Mouse (Mus musculus): ENCODE measurements at regions not wholly inside any gene's neighbourhood (a gene's known extent, or its start where the extent isn't known, plus 50 kb on each side); places are given as distances from the start of the nearest gene placed in this dataset.

DNA sequence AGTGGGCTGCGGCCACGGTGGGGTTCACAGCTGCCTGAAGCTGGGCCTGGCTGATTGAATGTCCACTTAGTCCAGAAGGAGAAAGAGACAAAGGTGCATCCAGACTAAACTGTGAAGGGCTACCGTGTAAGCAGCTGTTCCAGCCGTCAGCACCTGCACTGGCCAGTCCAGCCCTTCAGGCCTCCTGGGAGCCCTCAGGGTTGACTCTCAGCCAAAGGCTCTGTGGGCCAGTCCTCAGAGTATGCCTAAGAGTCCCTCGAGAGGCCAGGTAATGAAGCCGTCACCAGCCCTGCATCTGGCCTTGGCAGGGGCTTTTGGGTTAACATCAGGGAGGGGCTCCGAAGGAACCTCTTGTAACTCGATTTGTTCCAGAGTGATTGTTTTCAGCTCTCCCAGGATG, 187.4 kb downstream of the Gpd2 start:
- intact Hi-C loops (cut with DNase I): no loop called here
- no peaks in the 10 kb centered on the region for H3K79me2 ChIP-seq (replicated peaks; ENCODE audit: control insufficient read depth, insufficient read depth, low read length)
- no peak for TF ChIP-seq CTCF (IDR thresholded peaks at IDR 0.05)
- no peak for TF ChIP-seq POLR2A (IDR thresholded peaks at IDR 0.05; ENCODE audit: insufficient read depth, low read depth, low read length)
- TF ChIP-seq EP300 (IDR thresholded peaks at IDR 0.05; ENCODE audit: insufficient read depth, low read depth, low read length): no peak
- no peaks in the 10 kb centered on the region for H3K36me3 ChIP-seq (ENCODE audit: control insufficient read depth, insufficient read depth, low read length)
- no peak overlapping the region for H3K9ac ChIP-seq (ENCODE audit: low read depth, low read length)
- no peaks in the 10 kb centered on the region for H3K4me1 ChIP-seq (ENCODE audit: control insufficient read depth, insufficient read depth, low read length)
- WGBS: 78% methylated on average over 8 of the region's 8 CpGs
- DNase-seq: no peak
- no peak overlapping the region for H3K4me3 ChIP-seq
- H3K27me3 ChIP-seq (ENCODE audit: control insufficient read depth, insufficient read depth, low read length): no peaks in the 10 kb centered on the region
- H3K27ac ChIP-seq: no peak overlapping the region

DNA sequence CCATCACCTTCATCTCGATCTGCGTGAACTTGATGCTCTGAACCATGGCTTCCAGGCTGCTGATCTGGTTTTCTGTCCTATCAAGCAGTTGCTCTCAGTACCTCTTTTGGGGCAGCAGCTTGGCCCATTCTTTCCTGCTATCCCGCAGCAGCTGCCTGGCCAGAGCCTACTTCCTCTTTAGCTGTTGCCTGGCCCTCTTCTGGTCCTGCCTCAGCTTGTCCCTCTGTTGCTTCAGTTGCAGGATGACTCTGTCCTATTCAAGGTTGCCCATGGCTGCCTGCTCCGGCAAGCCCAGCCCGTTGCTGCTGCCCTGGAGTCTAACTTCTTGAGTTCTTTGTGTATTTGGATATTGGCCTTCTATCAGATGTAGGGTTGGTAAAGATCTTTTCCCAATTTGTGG, 188.0 kb downstream of the Gpd2 start:
- no peak overlapping the region for H3K9ac ChIP-seq (ENCODE audit: low read depth, low read length)
- H3K79me2 ChIP-seq (replicated peaks; ENCODE audit: control insufficient read depth, insufficient read depth, low read length): no peaks in the 10 kb centered on the region
- no peak for DNase-seq
- no peaks in the 10 kb centered on the region for H3K36me3 ChIP-seq (ENCODE audit: control insufficient read depth, insufficient read depth, low read length)
- H3K4me1 ChIP-seq (ENCODE audit: control insufficient read depth, insufficient read depth, low read length): no peaks in the 10 kb centered on the region
- no peak overlapping the region for H3K27ac ChIP-seq
- H3K4me3 ChIP-seq: no peak overlapping the region
- TF ChIP-seq CTCF (IDR thresholded peaks at IDR 0.05) (no peak), EP300 (IDR thresholded peaks at IDR 0.05; ENCODE audit: insufficient read depth, low read depth, low read length) (no peak), POLR2A (IDR thresholded peaks at IDR 0.05; ENCODE audit: insufficient read depth, low read depth, low read length) (no peak)
- H3K27me3 ChIP-seq (ENCODE audit: control insufficient read depth, insufficient read depth, low read length): no peaks in the 10 kb centered on the region
- intact Hi-C loops (cut with DNase I): no loop called here
- WGBS: 86% methylated on average over 5 of the region's 5 CpGs

- H3K9ac ChIP-seq (ENCODE audit: low read depth, low read length): no peak overlapping the region
- WGBS: 90% methylated on average over 6 of the region's 6 CpGs
- H3K27me3 ChIP-seq (ENCODE audit: control insufficient read depth, insufficient read depth, low read length): no peaks in the 10 kb centered on the region
- TF ChIP-seq POLR2A (IDR thresholded peaks at IDR 0.05; ENCODE audit: insufficient read depth, low read depth, low read length): no peak
- no peak for TF ChIP-seq CTCF (IDR thresholded peaks at IDR 0.05)
- no peak for TF ChIP-seq EP300 (IDR thresholded peaks at IDR 0.05; ENCODE audit: insufficient read depth, low read depth, low read length)
- no peak overlapping the region for H3K27ac ChIP-seq
- intact Hi-C loops (cut with DNase I): no loop called here
- H3K4me1 ChIP-seq (ENCODE audit: control insufficient read depth, insufficient read depth, low read length): no peaks in the 10 kb centered on the region
- H3K79me2 ChIP-seq (replicated peaks; ENCODE audit: control insufficient read depth, insufficient read depth, low read length): no peaks in the 10 kb centered on the region
- no peak for DNase-seq
- H3K36me3 ChIP-seq (ENCODE audit: control insufficient read depth, insufficient read depth, low read length): no peaks in the 10 kb centered on the region
- no peak overlapping the region for H3K4me3 ChIP-seq
Measured at GRCm38 (mm10) chr2:57450996-57451770, 213.7 kb downstream of the Gpd2 start.

GRCm38 (mm10) chr2:57453896-57454679, 216.7 kb downstream of the Gpd2 start:
- Histone ChIP-seq H3K27me3 (ENCODE audit: control insufficient read depth, insufficient read depth, low read length) (no peaks in the 10 kb centered on the region), H3K9ac (ENCODE audit: low read depth, low read length) (no peak overlapping the region), H3K27ac (no peak overlapping the region), H3K4me1 (ENCODE audit: control insufficient read depth, insufficient read depth, low read length) (no peaks in the 10 kb centered on the region), H3K4me3 (no peak overlapping the region), H3K79me2 (replicated peaks; ENCODE audit: control insufficient read depth, insufficient read depth, low read length) (no peaks in the 10 kb centered on the region), H3K36me3 (ENCODE audit: control insufficient read depth, insufficient read depth, low read length) (no peaks in the 10 kb centered on the region)
- intact Hi-C loops (cut with DNase I): no loop called here
- no peak for DNase-seq
- WGBS: 77% methylated on average over 5 of the region's 5 CpGs
- no peak for TF ChIP-seq EP300 (IDR thresholded peaks at IDR 0.05; ENCODE audit: insufficient read depth, low read depth, low read length)
- no peak for TF ChIP-seq POLR2A (IDR thresholded peaks at IDR 0.05; ENCODE audit: insufficient read depth, low read depth, low read length)
- no peak for TF ChIP-seq CTCF (IDR thresholded peaks at IDR 0.05)

- intact Hi-C loops (cut with DNase I): no loop called here
- TF ChIP-seq CTCF (IDR thresholded peaks at IDR 0.05) (no peak), POLR2A (IDR thresholded peaks at IDR 0.05; ENCODE audit: insufficient read depth, low read depth, low read length) (no peak), EP300 (IDR thresholded peaks at IDR 0.05; ENCODE audit: insufficient read depth, low read depth, low read length) (no peak)
- Histone ChIP-seq H3K79me2 (replicated peaks; ENCODE audit: control insufficient read depth, insufficient read depth, low read length) (no peaks in the 10 kb centered on the region), H3K4me3 (no peak overlapping the region), H3K27me3 (ENCODE audit: control insufficient read depth, insufficient read depth, low read length) (no peaks in the 10 kb centered on the region), H3K9ac (ENCODE audit: low read depth, low read length) (no peak overlapping the region), H3K27ac (no peak overlapping the region), H3K4me1 (ENCODE audit: control insufficient read depth, insufficient read depth, low read length) (no peaks in the 10 kb centered on the region), H3K36me3 (ENCODE audit: control insufficient read depth, insufficient read depth, low read length) (no peaks in the 10 kb centered on the region)
- WGBS: 76% methylated on average over 2 of the region's 2 CpGs
- no peak for DNase-seq
Measured at GRCm38 (mm10) chr2:57459901-57460300, 222.5 kb downstream of the Gpd2 start.

- no peaks in the 10 kb centered on the region for H3K4me1 ChIP-seq (ENCODE audit: control insufficient read depth, insufficient read depth, low read length)
- intact Hi-C loops (cut with DNase I): no loop called here
- H3K36me3 ChIP-seq (ENCODE audit: control insufficient read depth, insufficient read depth, low read length): no peaks in the 10 kb centered on the region
- no peak overlapping the region for H3K9ac ChIP-seq (ENCODE audit: low read depth, low read length)
- no peaks in the 10 kb centered on the region for H3K79me2 ChIP-seq (replicated peaks; ENCODE audit: control insufficient read depth, insufficient read depth, low read length)
- no peaks in the 10 kb centered on the region for H3K27me3 ChIP-seq (ENCODE audit: control insufficient read depth, insufficient read depth, low read length)
- no peak for DNase-seq
- H3K27ac ChIP-seq: no peak overlapping the region
- 34% methylated on average over 3 of the region's 3 CpGs for WGBS
- H3K4me3 ChIP-seq: no peak overlapping the region
- TF ChIP-seq POLR2A (IDR thresholded peaks at IDR 0.05; ENCODE audit: insufficient read depth, low read depth, low read length) (no peak), EP300 (IDR thresholded peaks at IDR 0.05; ENCODE audit: insufficient read depth, low read depth, low read length) (no peak), CTCF (IDR thresholded peaks at IDR 0.05) (no peak)
Measured at GRCm38 (mm10) chr2:57473873-57474272, 236.4 kb downstream of the Gpd2 start.

Measured in heart, adult 2 months (tissue).